Mouse (Mus musculus) R1 (cell line): ENCODE measurements around the gene Gm43552.
A peak's percentile ranks its signal among the peaks of the same experiment; 100 is the strongest.

Experiments used
- DNase-seq: peaks from one replicate; pipeline ENCODE4 v3.0.0-alpha.2; 2018; ENCODE audit warnings: low read depth, low spot score

Gm43552 gene

DNA sequence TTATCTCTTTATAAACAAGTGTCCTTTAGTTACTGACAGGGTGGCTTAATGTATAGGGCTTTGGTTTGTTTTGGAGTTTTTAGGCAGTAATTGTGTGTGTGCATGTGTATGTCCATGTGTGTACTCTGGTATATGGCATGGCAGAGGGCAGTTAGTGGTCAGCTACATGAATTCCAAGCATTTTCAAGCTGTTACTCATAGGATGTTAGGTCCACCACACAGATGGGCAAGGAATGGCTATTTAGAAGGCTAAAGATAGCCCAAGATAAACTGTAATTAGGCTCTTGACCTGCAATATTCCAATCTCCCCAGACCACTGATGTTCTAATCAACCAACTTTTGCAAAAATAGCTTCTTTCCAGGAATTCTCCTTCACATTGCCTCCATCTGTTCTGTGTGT is 54.6 kb downstream of the Gm43552 start:
- no peak for DNase-seq

DNA sequence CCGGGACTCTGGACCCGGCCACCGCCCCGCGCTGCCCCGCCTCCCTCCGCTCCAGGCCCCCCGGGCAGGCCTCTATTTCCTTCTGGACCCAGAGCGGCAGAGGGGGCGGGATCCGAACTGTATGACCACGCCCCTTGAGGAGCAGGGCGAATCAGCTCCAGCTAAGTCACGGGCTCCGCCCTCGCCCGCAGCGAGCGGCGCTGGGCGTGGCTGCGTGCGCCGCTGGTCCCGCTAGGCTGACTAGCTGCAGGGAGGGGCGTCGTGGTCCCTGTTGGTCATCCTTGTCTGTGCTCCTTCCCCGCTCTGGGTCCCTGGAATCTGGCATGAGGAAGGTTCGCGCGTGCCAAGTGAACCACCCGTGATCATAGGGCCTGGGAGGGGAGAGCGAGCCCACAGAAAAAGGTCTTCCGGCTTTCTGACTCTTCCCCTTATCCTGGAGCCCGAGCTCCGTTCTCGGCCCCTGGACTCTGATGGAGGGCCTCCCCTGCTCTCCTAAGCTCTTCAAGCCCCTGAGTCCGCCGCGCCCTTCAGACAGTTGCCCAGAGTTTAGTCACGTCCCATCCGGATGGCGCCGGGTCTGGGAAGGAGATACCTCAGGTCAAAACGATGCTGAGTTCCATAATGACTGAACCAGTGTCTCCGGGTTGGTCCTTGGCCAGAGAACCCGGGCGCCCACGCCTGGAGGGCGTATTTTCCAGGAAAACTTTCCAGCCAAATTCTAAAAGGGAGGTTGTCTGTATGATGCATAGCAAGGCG is 56.6 kb downstream of the Gm43552 start, which contains the start of gene Ugdh:
Ugdh (minus strand) TSS at position 144 of the 756 bp plus-strand sequence.
- peak; percentile 98 for DNase-seq

DNA sequence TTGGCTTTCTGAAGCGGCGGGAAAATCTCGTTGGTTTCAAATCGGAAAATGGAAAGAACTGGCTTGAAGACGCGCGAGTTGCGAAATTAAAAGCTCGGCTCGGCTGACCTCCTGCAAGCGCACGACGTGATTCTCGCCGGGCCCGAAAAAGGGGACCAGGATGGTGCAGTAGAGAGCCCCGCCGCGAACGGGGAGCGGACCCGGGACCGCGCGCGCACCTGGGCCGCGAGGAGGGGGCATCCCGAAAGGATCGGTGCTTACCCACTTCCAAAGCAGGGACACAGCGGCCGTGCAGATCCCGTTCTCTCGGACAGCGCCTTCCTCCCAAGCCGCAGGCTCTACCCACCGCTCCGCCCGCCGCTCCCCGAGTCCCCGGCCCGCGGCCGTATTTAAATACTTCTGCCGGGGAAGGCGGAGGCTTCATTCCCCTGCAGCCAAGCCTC is 57.2 kb downstream of the Gm43552 start:
- DNase-seq: no peak

DNA sequence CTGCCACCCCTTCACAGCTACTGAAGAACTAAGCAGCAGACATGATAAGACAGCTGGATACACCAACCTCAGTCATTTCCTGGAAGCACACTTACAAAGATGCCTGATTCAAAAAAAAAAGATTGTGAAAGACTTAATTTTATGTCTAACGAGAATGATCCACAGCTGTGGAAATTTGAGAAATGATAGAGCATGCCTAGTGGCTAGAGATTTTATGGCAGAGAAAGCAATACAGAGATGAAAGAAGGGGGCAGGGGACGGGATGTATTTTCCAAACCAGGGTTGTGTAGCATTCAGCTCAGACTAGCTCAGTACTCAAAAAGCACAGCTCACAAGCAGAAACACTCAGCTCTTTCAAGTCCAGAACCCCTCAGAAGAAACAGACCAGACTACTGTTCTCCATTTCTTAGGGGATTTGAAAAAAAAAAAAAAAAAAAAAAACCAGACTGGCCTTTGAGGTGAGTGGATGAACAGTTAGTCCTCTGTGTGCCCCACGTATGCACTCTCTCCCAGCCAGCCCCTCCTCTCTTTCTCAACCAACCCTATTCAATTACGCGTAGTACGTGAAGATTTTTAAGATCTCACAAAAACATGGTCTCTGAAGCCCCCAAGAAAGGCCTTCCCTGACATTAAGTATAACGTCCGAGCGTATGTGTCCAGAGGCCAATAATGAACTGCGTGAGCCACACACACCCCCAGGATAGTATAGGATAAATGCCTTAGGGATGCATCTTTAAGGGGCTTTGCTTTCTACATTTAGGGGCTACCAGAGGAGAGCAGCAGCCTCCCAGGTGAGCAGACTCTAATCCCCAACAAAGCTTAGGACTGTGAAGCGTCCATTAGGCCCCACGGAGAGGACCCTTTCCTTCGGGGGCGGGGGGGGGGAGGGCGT is 57.9 kb downstream of the Gm43552 start:
- DNase-seq: peak; percentile 10

DNA sequence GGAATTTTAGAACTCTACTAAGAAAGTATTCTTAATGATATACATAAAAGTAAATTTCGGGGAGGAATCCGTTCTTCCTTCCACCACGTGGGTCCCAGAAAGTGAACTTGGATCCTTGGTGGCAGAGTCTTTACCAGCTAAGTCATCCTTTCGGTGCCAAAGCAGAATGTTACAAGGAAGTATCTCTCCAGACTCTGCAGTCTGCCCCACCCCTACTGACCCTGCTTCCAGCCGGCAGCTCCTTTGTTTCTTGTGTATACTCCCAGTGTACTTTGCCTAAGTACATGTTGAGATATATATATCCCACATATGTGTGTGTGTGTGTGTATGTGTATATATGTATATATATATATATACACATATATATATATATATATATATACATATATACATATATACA is 63.2 kb downstream of the Gm43552 start:
- no peak for DNase-seq

DNA sequence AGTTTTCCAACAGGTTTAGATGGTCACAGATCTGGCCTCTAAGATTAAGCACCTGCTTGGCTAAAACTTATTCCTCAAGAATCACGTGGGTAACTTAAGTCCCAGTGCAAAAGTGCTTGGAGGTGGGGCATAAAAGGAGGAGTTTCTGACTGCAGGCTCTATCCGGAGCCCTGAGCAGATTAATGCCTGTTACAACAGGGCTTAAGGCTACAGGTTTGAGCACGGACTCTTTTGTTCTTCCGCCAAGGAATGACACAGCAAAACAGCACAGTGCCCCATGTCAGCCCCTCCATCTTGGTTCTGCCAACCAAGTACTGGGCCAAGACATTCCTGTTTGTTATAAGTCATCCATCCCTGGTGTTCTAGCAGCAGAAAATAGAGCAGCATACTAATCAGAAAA is 64.3 kb downstream of the Gm43552 start:
- DNase-seq: peak; percentile 89

DNA sequence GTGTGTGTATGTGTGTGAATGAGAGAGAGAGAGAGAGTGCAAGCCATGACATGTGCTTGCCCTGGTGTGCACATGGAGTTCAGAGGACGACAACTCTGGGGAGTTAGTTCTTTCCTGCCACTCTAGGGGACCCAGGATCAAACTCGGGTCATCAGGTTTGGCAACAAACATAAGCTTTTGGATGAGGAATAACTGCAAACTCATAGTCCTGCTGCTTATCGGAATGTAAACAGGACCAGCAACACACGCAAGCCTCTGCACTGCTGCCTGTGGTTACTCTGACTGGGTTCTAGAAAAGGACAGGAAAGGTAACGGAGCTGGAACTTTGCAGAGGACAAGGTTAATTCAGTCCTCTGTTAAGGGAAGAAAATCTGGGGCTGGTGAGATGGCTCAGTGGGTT is 67.4 kb downstream of the Gm43552 start:
- DNase-seq: no peak

DNA sequence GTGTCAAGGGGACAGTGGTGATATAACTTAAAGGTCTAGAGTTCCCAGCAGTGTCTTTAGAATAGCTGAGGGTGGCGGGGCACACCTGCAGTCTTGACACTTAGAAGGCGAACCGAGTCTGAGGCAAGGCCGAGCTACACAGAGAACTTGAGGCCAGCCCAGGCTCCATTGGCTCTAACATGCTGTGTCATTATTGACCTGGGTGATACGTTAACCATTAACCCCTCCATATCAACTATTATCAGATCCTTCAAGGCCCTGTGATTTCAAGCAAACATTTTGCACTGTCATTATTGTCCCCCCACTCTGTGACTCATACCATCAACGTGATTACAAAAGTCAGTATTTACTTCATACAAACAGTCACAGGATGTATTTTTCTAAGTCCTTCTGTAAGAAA is 68.4 kb downstream of the Gm43552 start:
- DNase-seq: no peak

DNA sequence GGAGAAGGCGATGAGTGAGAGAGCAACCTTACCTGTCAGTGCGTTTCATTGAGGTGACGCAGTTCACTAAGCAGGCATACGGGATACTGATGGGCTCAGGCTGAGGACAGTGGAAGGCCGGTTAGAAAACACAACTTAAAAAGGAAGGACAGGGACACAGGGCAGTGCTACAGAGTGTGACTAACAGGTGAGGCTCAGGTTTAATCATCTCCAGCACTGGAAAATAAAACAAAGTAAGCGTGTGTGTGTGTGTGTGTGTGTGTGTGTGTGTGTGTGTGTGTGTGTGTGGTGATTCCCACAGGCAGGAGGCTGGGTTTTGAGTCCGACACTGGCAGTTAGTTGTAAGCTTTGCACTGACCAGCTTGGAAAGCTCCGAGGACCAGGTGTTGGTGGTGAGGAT is 69.8 kb downstream of the Gm43552 start:
- no peak for DNase-seq

DNA sequence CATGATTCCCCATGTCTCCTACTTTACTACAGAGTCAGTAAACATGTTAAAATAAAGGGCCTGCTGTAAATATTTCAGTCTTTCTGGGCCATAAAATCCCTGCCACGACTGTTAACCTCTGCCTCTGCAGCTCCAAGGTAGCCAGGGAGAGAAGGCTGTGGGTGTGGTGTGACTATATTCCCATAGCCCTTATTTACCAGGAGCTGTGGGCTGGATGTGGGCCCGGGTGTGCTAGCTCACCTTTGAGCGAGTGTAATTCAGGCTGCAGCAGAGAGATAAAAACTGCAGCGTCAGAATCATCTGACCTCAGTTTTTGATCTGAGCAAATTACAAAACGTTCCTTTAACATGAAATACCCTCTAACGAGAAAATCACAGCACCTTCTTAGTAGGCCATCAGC is 71.8 kb downstream of the Gm43552 start:
- DNase-seq: no peak

DNA sequence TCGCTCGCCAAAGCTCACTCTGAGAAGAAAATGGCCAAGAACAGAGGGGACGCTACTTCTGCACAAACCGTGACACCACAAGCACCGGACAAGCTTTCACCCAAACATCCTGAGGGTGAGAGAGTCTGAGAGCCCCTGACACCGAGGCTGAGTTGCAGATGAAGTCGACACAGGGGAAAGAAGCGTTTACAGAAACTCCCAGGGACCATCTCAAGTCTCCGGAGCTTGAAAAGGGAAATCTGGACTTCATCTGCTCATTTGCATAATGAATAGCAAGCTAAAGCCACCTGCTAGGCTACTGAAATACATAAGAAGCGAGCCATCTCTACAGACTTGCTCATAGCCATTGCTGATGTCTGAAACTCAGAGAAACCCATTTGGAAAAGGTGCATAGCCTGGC is 73.5 kb downstream of the Gm43552 start:
- DNase-seq: no peak

DNA sequence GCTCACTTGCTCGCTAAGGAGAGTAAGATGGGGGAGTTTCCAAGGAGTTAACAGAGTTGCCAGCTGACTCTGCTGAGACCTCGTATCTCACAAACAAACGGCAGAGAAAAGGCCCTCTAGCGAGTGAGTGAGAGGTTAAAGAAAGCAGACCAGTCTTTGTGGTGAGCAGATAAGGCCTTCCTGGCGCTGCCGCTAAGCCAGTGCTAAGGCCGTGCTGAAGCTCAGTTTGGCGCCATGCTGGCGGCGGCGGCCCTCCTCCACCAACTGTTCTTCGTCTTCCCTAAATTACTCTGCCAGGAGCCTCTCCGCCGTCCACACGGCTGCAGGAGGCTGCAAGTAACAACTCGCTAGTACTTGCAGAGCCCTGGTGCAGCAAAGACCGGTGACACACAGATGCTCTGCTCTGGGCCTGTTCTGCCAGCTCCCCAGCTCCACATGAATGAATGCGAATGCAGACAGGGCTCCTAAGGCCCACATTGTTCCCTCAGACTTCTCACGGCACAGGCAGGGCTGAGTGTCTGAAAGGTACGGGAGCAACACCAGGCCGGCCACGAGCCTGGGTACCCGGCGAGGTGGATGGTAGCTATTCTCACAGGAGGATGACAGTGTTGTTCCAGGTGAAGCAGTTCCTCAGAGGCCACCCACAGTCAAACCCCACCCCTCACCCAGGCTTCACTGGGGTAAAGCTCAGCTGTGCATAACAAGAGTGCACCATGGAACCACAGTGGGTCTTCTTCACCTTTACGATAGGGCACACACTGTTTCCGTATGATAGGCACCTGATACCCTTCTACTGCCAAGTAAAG is 76.8 kb downstream of the Gm43552 start:
- DNase-seq: peak; percentile 79

DNA sequence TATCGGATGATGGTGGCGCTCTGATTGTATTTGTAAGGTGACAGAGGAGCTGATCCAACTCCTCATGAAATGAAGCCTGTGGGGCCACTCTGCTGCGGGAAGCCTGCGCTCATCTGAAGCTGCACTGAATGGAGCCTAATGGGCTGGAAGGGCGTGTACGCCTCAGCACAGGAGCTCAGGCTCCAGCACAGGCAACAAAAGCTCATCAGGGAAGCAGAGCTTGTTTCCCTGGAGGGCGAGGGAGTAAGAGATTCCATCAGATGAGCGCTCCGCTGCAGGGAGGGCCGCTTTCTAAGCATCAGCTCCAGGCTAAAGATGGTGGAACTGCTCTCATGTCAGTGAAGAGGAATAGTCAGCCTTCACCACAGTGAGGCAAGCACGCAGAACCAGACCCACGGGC is 84.6 kb downstream of the Gm43552 start:
- DNase-seq: peak; percentile 81

DNA sequence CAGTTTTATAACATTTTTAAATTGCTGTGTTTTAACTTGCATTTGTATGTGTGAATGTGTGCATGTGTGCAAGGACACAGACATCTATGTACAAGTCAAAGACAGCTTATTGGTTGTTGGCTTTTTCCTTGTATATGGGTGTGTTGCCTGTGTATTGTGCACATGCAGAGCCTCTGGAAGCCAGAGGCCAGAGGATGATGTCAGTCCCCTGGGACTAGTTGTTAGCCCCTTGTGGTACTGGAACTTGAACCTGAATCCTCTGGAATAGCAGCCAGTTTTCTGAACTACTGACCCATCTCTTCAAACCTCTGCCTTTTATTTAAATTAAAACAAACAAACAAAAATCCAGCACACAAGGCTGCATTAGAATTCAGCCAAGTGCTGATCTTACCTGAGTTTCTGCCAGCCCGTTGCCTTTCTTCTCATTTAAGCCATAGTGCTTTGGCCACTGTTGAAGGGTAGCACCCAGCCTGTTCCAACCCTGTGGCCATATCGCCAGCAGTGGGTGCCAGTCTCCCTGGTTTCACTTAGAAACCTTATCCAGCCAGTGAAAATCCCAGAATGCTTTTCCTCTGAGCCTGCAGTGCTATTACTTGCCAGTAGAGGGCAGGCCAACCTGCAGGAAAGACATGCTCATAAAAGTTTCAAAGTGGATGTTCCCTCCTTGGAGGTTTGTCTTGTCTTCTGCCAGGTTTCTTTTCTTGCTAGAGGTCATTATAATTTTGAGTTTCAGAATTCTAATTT is 91.2 kb downstream of the Gm43552 start:
- peak; percentile 83 for DNase-seq

DNA sequence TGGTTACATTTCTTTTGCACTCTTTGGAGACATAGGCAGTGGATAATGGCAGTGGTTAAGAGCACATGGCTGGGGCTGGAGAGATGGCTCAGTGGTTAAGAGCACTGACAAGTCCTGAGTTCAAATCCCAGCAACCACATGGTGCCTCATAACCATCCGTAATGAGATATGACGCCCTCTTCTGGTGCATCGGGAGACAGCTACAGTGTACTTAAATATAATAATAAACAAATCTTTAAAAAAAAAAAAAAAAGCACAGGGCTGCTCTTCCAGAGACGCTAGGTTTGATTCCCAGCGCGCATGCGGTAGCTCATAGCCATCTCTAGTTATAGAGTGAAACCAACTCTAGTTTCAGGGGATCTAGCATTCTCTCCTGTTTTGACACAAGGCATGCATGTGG is 98.2 kb downstream of the Gm43552 start:
- no peak for DNase-seq

DNA sequence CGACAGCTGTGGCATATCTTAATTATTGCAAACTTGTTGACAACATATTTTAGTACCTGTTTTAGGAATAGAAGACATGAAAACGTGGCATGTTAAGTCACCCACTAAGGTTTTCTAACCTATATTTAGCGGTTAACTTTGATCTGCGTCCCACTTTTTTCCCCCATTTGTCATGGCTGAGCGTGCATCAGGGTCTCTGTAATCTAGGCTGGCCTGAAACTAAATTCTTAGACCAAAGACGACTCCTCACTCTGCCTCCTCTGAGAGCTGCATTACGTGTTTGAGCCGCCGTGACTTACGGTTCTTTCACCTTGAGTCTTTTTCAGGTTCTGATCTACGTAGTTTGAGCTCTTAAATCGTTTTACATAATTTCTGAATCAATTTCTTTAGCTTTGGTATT is 100.9 kb downstream of the Gm43552 start:
- peak; percentile 66 for DNase-seq

DNA sequence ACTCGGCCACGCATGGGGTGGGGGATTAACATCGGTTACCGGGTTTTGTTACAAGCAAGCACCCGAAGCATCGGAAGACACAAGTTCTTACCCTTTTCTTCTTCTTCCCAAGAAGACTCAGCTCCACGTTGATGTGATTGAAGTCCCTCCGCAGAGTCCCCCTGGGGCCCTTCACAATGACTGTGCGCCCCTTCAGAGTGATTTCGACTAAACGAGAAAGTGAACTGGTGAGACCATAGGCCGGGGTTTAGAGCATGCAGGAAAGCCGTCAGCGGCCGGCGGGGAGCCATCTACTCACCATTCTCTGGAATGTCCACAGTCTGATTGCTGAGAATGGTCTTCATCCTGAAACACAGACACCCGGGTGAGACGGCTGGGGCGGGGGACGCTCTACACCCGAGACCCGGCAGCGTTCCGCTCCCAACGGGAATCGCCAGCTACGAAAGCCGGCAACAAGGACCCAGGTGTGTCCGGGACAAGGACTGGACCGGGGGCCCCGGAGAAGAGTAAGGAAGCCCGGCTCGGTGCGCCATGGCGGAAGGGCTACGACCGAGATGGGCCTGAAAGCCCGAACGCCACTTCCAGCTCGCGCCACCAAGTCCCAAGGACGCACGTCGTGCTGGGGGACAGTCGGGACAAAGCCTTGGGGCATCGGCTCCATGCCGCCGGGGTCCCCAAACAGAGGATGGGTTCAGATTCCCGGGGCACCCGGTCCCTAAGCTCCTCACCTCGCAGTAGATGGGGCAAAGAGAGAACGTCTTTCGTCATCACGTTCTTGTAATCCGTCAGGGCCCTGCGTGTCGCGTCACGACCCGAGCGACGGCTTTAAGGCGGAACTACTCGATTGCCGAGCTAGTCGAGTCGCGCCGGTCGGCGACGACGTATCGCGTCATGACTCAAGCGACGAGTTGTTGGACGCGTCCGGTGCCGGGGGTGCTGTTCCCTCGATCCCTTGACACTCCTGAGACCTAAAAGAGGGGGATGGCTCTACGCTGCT is 101.7 kb downstream of the Gm43552 start, which contains the start of the genes Rpl9 and Lias:
Rpl9 (minus strand) TSS at position 797 of the 997 bp plus-strand sequence.
Lias (plus strand) TSS at position 850 of the 997 bp plus-strand sequence.
- peak; percentile 99 for DNase-seq

DNA sequence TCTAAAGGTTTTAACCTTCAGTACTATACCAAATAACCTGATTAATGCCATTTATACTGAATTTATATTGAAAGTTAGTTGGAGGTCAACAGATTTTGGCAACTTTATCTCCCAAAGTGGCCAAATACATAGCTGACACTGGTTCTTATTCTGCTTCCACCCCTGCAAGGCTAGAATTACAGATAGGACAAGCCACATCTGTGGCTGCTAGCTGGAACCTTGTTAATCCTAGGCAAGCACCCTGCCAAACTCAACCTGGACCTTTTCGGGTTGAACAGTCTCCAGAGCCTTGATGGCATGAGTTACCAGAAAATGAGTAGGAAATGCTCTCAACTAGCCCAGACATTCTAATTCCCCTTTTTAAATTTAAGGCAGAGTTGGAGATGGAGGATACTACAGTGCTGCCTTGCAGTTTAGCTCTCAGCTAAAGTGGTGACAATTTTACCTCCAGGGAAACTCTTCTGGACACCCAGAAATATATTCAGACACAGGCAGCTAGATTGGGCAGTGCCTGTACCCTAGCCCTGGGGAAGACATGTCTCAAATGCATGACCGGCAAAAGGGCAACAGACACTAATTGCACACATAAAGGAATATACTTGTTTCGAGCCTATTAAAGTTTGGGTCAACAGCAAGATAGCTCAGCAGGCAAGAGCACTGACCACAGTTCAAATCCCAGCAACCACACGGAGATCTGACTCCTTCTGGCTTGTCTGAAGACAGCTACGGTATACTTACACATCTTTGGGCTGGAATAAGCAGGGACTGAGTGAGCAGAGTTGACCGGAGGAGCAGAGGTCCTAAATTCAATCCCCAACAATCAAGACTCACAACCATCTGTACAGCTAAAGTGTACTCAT is 105.4 kb downstream of the Gm43552 start:
- peak; percentile 37 for DNase-seq

DNA sequence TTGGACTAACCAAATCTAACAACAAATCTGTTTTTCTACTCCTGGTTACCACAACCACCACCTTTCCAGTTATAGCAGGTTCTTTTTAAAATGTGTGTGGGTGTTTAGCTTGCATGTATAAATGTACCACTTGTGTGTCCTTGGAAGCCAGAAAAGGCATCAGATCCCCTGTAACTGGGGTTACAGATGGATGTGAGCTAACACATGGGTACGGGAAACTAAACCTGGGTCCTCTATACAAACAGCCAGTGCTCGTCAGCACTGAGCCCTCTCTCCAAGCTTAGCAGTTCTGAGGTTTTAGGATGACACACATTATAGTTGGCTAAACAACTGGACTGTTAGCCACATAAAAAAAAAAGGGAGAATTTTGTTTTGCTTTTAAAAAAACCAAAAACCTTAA is 106.9 kb downstream of the Gm43552 start:
- no peak for DNase-seq
